Mouse (Mus musculus): ENCODE results near the gene Tcf7l1.

Gene Tcf7l1

GRCm38 (mm10) chr6:72600771-72601170 is 188.3 kb downstream of the Tcf7l1 start:
- DNase-seq (ENCODE audit: extremely low read depth, insufficient read length, low spot score): no peak

- DNase-seq (ENCODE audit: extremely low read depth, insufficient read length, low spot score): no peak
These were observed 188.8 kb downstream of the Tcf7l1 start for GRCm38 (mm10) chr6:72600216-72600615.

GRCm38 (mm10) chr6:72598791-72599557 is 190.1 kb downstream of the Tcf7l1 start:
- no peak for DNase-seq (ENCODE audit: extremely low read depth, insufficient read length, low spot score)

GRCm38 (mm10) chr6:72597956-72598753 is 190.9 kb downstream of the Tcf7l1 start, which contains the start of the genes Elmod3 and Retsat:
Elmod3 (minus strand) TSS chr6:72598413.
Retsat (plus strand) TSS chr6:72598475.
- peak; percentile 87 for DNase-seq (ENCODE audit: extremely low read depth, insufficient read length, low spot score)

- no peak for DNase-seq (ENCODE audit: extremely low read depth, insufficient read length, low spot score)
These were observed 191.8 kb downstream of the Tcf7l1 start for GRCm38 (mm10) chr6:72597083-72597874.

GRCm38 (mm10) chr6:72593914-72594313 is 195.1 kb downstream of the Tcf7l1 start:
- no peak for DNase-seq (ENCODE audit: extremely low read depth, insufficient read length, low spot score)

- no peak for DNase-seq (ENCODE audit: extremely low read depth, insufficient read length, low spot score)
These were observed 195.8 kb downstream of the Tcf7l1 start for GRCm38 (mm10) chr6:72593011-72593803.

- DNase-seq (ENCODE audit: extremely low read depth, insufficient read length, low spot score): no peak
These were observed 198.9 kb downstream of the Tcf7l1 start for GRCm38 (mm10) chr6:72590111-72590510.

GRCm38 (mm10) chr6:72588307-72588706 is 200.7 kb downstream of the Tcf7l1 start:
- DNase-seq (ENCODE audit: extremely low read depth, insufficient read length, low spot score): no peak

GRCm38 (mm10) chr6:72586701-72587100 is 202.4 kb downstream of the Tcf7l1 start:
- no peak for DNase-seq (ENCODE audit: extremely low read depth, insufficient read length, low spot score)

- no peak for DNase-seq (ENCODE audit: extremely low read depth, insufficient read length, low spot score)
These were observed 204.9 kb downstream of the Tcf7l1 start for GRCm38 (mm10) chr6:72584154-72584553.

GRCm38 (mm10) chr6:72583211-72583839 is 205.7 kb downstream of the Tcf7l1 start:
- no peak for DNase-seq (ENCODE audit: extremely low read depth, insufficient read length, low spot score)

- DNase-seq (ENCODE audit: extremely low read depth, insufficient read length, low spot score): no peak
These were observed 207.2 kb downstream of the Tcf7l1 start for GRCm38 (mm10) chr6:72581625-72582382.

Measured in 3134 (cell line).